9 mouse cellular contexts compared by ENCODE assay signal in genomic region chr9:76390839-76391238, GRCm38 (mm10).
DNase-seq lines count a peak whose midpoint lies in the region; ATAC-seq lines count a peak whose summit lies in the region.
"Had no signal": no experiment of that assay in that cellular context is flagged by ENCODE, and none has a peak within 500 bp of the region (broad histone marks: within the 10 kb centered on the region; RNA-seq: fewer than 3 reads in every experiment).

No protein-coding gene starts in this region.

- peak; percentile 9 for DNase-seq in gastrocnemius, postnatal 10 days
- DNase-seq in gastrocnemius, postnatal 36 days: no peak
- DNase-seq in midbrain, embryonic 14.5 days: peak; percentile 56
- DNase-seq in midbrain, embryonic 10.5 days (ENCODE audit: low spot score): no peak
- DNase-seq in Muller cell, postnatal 12 days (ENCODE audit: inconsistent ontology term): peak; percentile 8
- peak; percentile 36 for DNase-seq in embryo, embryonic 9.5 days (ENCODE audit: extremely low spot score)
- DNase-seq in lung, postnatal 14 days: peak; percentile 58
- no peak for DNase-seq in gastrocnemius, postnatal 25 days

- no peaks in the 10 kb centered on the region for H3K9me3 ChIP-seq in midbrain, embryonic 14.5 days (ENCODE audit: control insufficient read depth, low read length)
- no peaks in the 10 kb centered on the region for H3K9me3 ChIP-seq in midbrain, embryonic 10.5 days (replicated peaks)
- H3K9me3 ChIP-seq: limb, embryonic 13.5 days had no signal

- no peaks in the 10 kb centered on the region for H3K4me1 ChIP-seq in midbrain, embryonic 14.5 days (ENCODE audit: control insufficient read depth, insufficient read depth, low read length)
- H3K4me1 ChIP-seq in midbrain, embryonic 10.5 days: no peaks in the 10 kb centered on the region
- H3K4me1 ChIP-seq: limb, embryonic 13.5 days had no signal

- H3K27me3 ChIP-seq in midbrain, embryonic 14.5 days (ENCODE audit: control insufficient read depth, insufficient read depth, low read length): no peaks in the 10 kb centered on the region
- H3K27me3 ChIP-seq in midbrain, embryonic 10.5 days (ENCODE audit: low read depth, poor library complexity, severe bottlenecking): no peaks in the 10 kb centered on the region
- H3K27me3 ChIP-seq: limb, embryonic 13.5 days had no signal

- H3K4me3 ChIP-seq in midbrain, embryonic 14.5 days (replicated peaks; ENCODE audit: low read depth, low read length): no peak overlapping the region
- H3K4me3 ChIP-seq in midbrain, embryonic 10.5 days: no peak overlapping the region
- H3K4me3 ChIP-seq: limb, embryonic 13.5 days had no signal

- WGBS in midbrain, embryonic 14.5 days: 51% methylated on average over 1 of the region's 1 CpGs
- 63% methylated on average over 1 of the region's 1 CpGs for WGBS in midbrain, embryonic 10.5 days

- H3K36me3 ChIP-seq in midbrain, embryonic 14.5 days (ENCODE audit: control insufficient read depth, insufficient read depth, low read length): no peaks in the 10 kb centered on the region
- H3K36me3 ChIP-seq in midbrain, embryonic 10.5 days: no peaks in the 10 kb centered on the region
- H3K36me3 ChIP-seq: limb, embryonic 13.5 days had no signal

- H3K9ac ChIP-seq in midbrain, embryonic 14.5 days (replicated peaks; ENCODE audit: low read length): no peak overlapping the region
- H3K9ac ChIP-seq: limb, embryonic 13.5 days had no signal

- H3K27ac ChIP-seq in midbrain, embryonic 14.5 days (replicated peaks; ENCODE audit: low read depth, low read length): no peak overlapping the region
- H3K27ac ChIP-seq in midbrain, embryonic 10.5 days (replicated peaks): no peak overlapping the region
- H3K27ac ChIP-seq: limb, embryonic 13.5 days had no signal

- intact Hi-C loops in gastrocnemius, postnatal 36 days (cut with DNase I): loop anchor here (5.0 kb wide), 1 partner anchor 991 kb away; no protein-coding TSS in a partner anchor

- H3K4me2 ChIP-seq in midbrain, embryonic 14.5 days (ENCODE audit: low read length): no peak overlapping the region
- H3K4me2 ChIP-seq: limb, embryonic 13.5 days had no signal

- no peak for ATAC-seq in midbrain, embryonic 14.5 days (ENCODE audit: low FRiP score, low TSS enrichment)

Comparison
In these comparisons a context has a peak if more than half of its experiments do, and no peak if none do; other contexts are left out.
1. DNase-seq: peak in gastrocnemius, postnatal 10 days (single experiment), midbrain, embryonic 14.5 days (single experiment), Muller cell, postnatal 12 days (single experiment), embryo, embryonic 9.5 days (single experiment) and lung, postnatal 14 days (single experiment); none in gastrocnemius, postnatal 36 days (0 of 2), midbrain, embryonic 10.5 days (single experiment) and gastrocnemius, postnatal 25 days (single experiment).